Comparison of ENCODE assay signal across 8 mouse cellular contexts in genomic region chr9:123678327-123679105, GRCm38 (mm10). TPM values are rescaled to one million over a fixed set of nuclear protein-coding genes. Genes with fewer than 3 reads are reported as not detected.
A peak's percentile ranks its signal among the peaks of the same experiment; 100 is the strongest.
DNase-seq lines count a peak whose midpoint lies in the region; ATAC-seq lines count a peak whose summit lies in the region.

Gene Ccr9 (plus strand): TSS chr9:123678439.
Gene Slc6a20a (minus strand): TSS chr9:123678885.

- peaks cover 9% of the 10 kb centered on the region for H3K4me1 ChIP-seq in heart, embryonic 10.5 days
- peaks cover 9% of the 10 kb centered on the region for H3K4me1 ChIP-seq in limb, embryonic 10.5 days
- H3K4me1 ChIP-seq in stomach, embryonic 15.5 days = peaks cover 8% of the 10 kb centered on the region

- DNase-seq in heart, embryonic 10.5 days (ENCODE audit: low spot score) = no peak
- no peak for DNase-seq in heart, postnatal 36 days
- peak; percentile 5 for DNase-seq in heart, postnatal 4 days
- DNase-seq in limb, embryonic 10.5 days (ENCODE audit: low spot score) = peak; percentile 59
- DNase-seq in mesoderm, embryonic 11.5 days (ENCODE audit: low read depth, low spot score) = peak; percentile 23
- no peak for DNase-seq in frontal cortex, postnatal 25 days (ENCODE audit: low spot score in 2 of 2)

- H3K9me3 ChIP-seq in heart, embryonic 10.5 days = no peaks in the 10 kb centered on the region
- H3K9me3 ChIP-seq in limb, embryonic 10.5 days (replicated peaks) = no peaks in the 10 kb centered on the region
- H3K9me3 ChIP-seq in stomach, embryonic 15.5 days = no peaks in the 10 kb centered on the region

- H3K27ac ChIP-seq in heart, embryonic 10.5 days = no peak within 1 kb of the TSS
- no peak within 1 kb of the TSS for H3K27ac ChIP-seq in limb, embryonic 10.5 days
- H3K27ac ChIP-seq in stomach, embryonic 15.5 days = no peak within 1 kb of the TSS

- peak; percentile 55 for ATAC-seq in common myeloid progenitor, adult 5-6 weeks (replicated peaks; ENCODE audit: low read depth, poor library complexity, severe bottlenecking)
- peak; percentile 88 for ATAC-seq in stomach, embryonic 15.5 days (ENCODE audit: insufficient read depth, low FRiP score, low read depth)

- peak within 1 kb of the TSS; percentile 61 for H3K4me3 ChIP-seq in heart, embryonic 10.5 days
- peak within 1 kb of the TSS; percentile 50 for H3K4me3 ChIP-seq in limb, embryonic 10.5 days
- peak within 1 kb of the TSS; percentile 45 for H3K4me3 ChIP-seq in stomach, embryonic 15.5 days (replicated peaks)

- peak within 1 kb of the TSS; percentile 76 for H3K4me2 ChIP-seq in stomach, embryonic 15.5 days

- H3K36me3 ChIP-seq in heart, embryonic 10.5 days = no peaks in the 10 kb centered on the region
- no peaks in the 10 kb centered on the region for H3K36me3 ChIP-seq in limb, embryonic 10.5 days
- no peaks in the 10 kb centered on the region for H3K36me3 ChIP-seq in stomach, embryonic 15.5 days

- WGBS in heart, embryonic 10.5 days = 1% methylated on average over 73 of the region's 73 CpGs
- whole genome bisulfite sequencing in limb, embryonic 10.5 days = 1% methylated on average over 71 of the region's 73 CpGs
- WGBS in stomach, embryonic 15.5 days = under 1% methylated on average over 73 of the region's 73 CpGs

- H3K27me3 ChIP-seq in heart, embryonic 10.5 days (ENCODE audit: insufficient read depth, poor library complexity, severe bottlenecking) = peaks cover 96% of the 10 kb centered on the region
- peaks cover 86% of the 10 kb centered on the region for H3K27me3 ChIP-seq in limb, embryonic 10.5 days (ENCODE audit: low read depth, poor library complexity, severe bottlenecking)
- H3K27me3 ChIP-seq in stomach, embryonic 15.5 days (replicated peaks) = peaks cover 28% of the 10 kb centered on the region

- intact Hi-C loops in heart, postnatal 36 days (cut with DNase I) = no loop called here

- peak within 1 kb of the TSS; percentile 6; the same call in 1 of the 2 replicates for H3K9ac ChIP-seq in stomach, embryonic 15.5 days

RNA-seq across cellular contexts. Expression of gene Ccr9, which starts in this region (rescaled TPM):
- not detected in 2 replicates for polyA plus RNA-seq in heart, embryonic 10.5 days (2016; fragmentation: Nextera tagmentation; extraction: Ambion mirVana)
- not detected for total RNA-seq in heart, postnatal 36 days (2021)
- 0.32 and 0.82 TPM in 2 replicates for total RNA-seq in common myeloid progenitor, adult 5-6 weeks (2017)
- under 1 TPM in 1 of 2 experiments, not detected in 1; 0.17 TPM for total RNA-seq in heart, postnatal 4 days (2021)
- 0.06 and 0.10 TPM in 2 replicates for polyA plus RNA-seq in limb, embryonic 10.5 days (2016; fragmentation: Nextera tagmentation; extraction: Ambion mirVana)
- polyA plus RNA-seq in stomach, embryonic 15.5 days (2015; fragmentation: Nextera tagmentation; extraction: Ambion mirVana) = 0.34 and 0.41 TPM in 2 replicates

RNA-seq across cellular contexts. Expression of gene Slc6a20a, which starts in this region (rescaled TPM):
- not detected in 2 replicates for polyA plus RNA-seq in heart, embryonic 10.5 days (2016; fragmentation: Nextera tagmentation; extraction: Ambion mirVana)
- not detected for total RNA-seq in heart, postnatal 36 days (2021)
- total RNA-seq in common myeloid progenitor, adult 5-6 weeks (2017) = 0.39 and 1.5 TPM in 2 replicates
- not detected for total RNA-seq in heart, postnatal 4 days (2021)
- 0.08 TPM in 1 of 2 replicates, not detected in the other for polyA plus RNA-seq in limb, embryonic 10.5 days (2016; fragmentation: Nextera tagmentation; extraction: Ambion mirVana)
- 3.8 and 4.9 TPM in 2 replicates for polyA plus RNA-seq in stomach, embryonic 15.5 days (2015; fragmentation: Nextera tagmentation; extraction: Ambion mirVana)

Comparison
In these comparisons a context has a peak if more than half of its experiments do, and no peak if none do; other contexts are left out.
1. Peak in DNase-seq in heart, postnatal 4 days; RNA of the genes that start here not detected or under 1 TPM.
2. Peak in DNase-seq and H3K4me3 ChIP-seq in limb, embryonic 10.5 days; RNA of the genes that start here not detected or under 1 TPM.